Mouse (Mus musculus) gastrocnemius, postnatal 10 days (tissue): Measurements from ENCODE around the gene Ncapg2. TPM values are rescaled to one million over a fixed set of nuclear protein-coding genes. Genes with fewer than 3 reads are reported as not detected.
A peak's percentile ranks its signal among the peaks of the same experiment; 100 is the strongest.

Experiments used
- DNase-seq: peaks from one replicate; pipeline ENCODE4 v3.0.0; 2021; ENCODE audit warnings: mixed read lengths
- total RNA-seq, 2 experiments: library from RNA; stranded (reverse); gene quantifications; 2 replicates each; pipeline ENCODE4 v1.2.3; 2021

The Ncapg2 gene
- total RNA-seq, 2 experiments from 2014 or later = 10.0 to 14.9 TPM

DNA sequence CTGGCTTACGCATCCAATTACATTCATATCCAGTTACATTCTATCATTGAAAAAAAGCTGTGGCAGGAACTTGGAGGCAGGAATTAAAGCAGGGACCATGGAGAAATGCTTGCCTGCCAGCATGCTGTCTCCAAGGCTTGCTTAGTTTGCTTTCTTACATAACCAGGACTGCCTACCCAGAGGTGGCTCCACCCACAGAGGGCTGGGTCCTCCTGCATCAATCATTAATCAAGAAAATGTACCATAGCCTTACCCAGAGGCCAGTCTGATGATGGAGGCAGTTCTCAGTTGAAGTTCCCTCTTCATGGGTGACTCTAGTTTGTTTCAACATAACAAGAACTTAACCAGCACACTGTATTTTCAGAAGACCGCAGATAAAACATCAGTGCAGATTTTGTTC lies 44.3 kb downstream of the Ncapg2 start:
- no peak for DNase-seq

- no peak for DNase-seq
These were observed 55.3 kb downstream of the Ncapg2 start for GRCm38 (mm10) chr12:116460379-116461065.

DNA sequence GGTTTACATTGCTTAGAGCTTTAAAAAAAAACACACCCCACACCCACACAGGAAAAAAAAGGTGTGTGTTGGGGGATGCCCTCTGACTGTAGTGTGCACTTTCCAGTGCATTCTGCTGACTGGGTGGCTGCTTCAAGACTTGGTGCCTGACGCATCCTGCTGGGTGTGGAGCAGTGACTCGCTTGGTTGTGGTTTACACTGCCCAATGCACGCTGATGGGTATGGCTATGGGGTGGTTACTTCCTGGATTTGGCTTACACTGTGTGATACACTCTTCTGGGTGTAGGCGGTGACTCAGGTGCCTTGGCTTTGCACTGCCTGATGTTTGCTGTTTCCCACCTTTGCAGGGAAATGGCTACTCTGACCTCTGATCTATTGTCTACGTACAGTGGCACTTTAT lies 61.8 kb downstream of the Ncapg2 start:
- no peak for DNase-seq

DNA sequence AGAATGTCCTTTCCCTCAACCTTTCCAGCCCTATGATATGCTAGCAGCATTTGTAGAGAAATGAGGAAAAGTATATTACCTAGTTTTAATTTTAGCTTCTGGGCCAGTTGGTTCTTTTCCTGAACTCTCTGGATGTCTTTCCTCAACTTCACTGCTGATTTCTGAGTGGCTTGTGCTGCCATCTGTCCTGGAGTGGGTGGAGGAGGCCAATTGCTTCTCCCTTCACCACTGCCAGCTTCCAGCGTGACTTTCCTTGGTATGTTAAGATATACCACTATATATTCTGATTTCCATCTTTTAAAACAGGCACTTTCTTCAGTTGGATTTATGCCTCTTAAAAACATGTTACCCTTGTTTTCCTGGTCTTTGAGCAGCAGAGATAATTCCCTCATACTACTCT lies 63.1 kb downstream of the Ncapg2 start:
- no peak for DNase-seq

GRCm38 (mm10) chr12:116469096-116469495 lies 63.9 kb downstream of the Ncapg2 start:
- DNase-seq = no peak

- DNase-seq = no peak
These were observed 68.1 kb downstream of the Ncapg2 start for GRCm38 (mm10) chr12:116473264-116473663.

DNA sequence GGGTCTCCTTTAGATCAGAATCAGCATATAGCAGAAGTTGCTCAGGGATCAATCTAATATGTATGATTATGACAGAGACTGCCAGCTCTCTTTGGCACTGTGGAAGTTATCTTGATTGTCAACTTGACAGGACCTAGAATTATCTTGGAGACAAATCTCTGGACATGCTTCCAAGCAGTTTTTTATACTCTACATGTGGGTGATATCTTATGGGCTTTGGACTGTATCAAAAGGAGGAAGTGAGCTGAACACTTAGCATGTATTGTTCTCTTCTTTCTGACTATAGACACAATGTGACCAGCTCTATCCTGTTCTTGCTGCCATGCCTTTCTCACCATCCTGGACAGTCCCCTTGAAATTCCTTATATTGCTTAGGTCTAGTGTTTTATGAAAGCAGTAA lies 68.6 kb downstream of the Ncapg2 start:
- DNase-seq = no peak

DNA sequence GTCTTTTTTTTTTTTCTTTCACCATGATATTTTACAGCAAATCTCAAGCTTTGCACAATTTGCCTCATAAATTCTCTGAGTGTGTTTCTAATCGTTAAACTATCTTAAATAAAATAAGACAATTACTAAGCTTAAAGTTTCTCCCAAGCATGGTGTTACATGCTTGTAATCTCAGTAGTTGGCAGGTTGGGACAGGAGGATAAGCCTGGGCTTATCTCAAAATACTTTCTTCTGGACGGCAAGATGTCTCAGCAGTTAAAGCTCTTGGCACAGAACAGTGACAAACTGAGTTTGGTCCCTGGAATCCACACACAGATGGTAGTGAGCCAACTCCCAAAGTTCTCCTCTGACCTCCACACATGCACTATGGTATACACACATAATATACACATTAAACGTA lies 69.5 kb downstream of the Ncapg2 start:
- no peak for DNase-seq

DNA sequence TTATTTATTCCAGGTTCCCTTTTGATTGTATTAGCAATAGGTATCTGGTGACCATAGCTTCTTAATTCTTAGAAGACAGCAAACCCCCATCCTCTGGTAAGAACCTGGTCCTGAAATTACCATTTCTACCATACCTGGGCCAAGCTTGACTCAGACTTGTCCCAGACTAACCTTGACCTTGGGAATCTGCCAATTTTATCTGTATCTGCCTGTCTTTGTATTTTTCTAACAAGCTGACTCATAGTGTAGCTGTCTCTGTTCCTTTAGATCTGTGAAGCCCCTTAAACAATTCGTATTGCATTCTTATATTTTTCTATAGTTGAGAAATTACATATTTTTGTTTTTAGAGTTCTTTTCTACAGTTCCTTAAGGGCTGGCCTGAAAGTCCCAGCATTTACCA lies 73.6 kb downstream of the Ncapg2 start:
- DNase-seq = no peak

- no peak for DNase-seq
These were observed 76.7 kb downstream of the Ncapg2 start for GRCm38 (mm10) chr12:116481921-116482320.

GRCm38 (mm10) chr12:116483581-116483980 lies 78.4 kb downstream of the Ncapg2 start:
- no peak for DNase-seq

GRCm38 (mm10) chr12:116484991-116485390 lies 79.8 kb downstream of the Ncapg2 start:
- no peak for DNase-seq

- DNase-seq = peak; percentile 67
These were observed 80.6 kb downstream of the Ncapg2 start, which contains the start of gene Ptprn2 for GRCm38 (mm10) chr12:116485591-116486403. TSS of gene Ptprn2 (plus strand) at chr12:116485720.

- no peak for DNase-seq
These were observed 81.2 kb downstream of the Ncapg2 start for GRCm38 (mm10) chr12:116486404-116486730.

DNA sequence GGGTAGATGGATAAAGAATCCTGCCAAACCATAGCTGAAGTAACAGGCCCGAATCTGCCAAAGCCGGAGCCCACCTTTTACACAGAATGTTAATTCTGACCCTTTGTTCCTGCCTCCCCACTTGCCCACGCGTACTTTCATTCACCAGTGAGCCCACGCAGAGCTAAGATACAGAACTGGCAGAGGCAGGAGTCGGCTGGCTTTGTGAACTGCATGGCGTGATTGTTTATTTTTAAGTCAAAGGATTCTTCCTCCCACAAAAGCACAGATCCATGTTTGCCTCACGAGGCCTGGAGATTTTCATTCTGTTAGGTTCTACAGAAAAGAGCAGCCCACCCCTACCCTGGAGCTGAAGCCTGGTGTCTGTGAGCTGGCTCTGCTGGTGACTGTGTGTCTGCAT lies 83.6 kb downstream of the Ncapg2 start:
- no peak for DNase-seq

GRCm38 (mm10) chr12:116490575-116491356 lies 85.6 kb downstream of the Ncapg2 start:
- DNase-seq = no peak

DNA sequence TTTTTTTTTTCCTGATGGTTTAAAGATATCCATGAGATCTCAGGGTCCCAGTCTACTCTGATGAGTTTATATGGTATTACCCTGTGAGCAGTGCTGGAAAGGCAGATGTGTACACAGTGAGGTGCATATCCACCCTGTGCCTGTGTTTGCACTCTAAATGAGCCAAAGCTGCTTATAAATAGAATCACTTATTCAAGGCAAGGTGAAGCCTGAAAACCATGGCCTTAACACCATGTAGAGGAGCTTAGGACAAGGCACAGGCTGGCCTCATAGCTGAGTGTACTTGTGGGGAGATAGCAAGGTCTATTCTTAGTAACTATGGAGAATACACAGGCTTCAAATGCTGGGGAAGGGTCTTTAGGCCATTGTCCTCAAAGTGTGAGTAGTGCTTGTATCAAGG lies 93.5 kb downstream of the Ncapg2 start:
- DNase-seq = no peak

GRCm38 (mm10) chr12:116500652-116501051 lies 95.5 kb downstream of the Ncapg2 start:
- DNase-seq = no peak

DNA sequence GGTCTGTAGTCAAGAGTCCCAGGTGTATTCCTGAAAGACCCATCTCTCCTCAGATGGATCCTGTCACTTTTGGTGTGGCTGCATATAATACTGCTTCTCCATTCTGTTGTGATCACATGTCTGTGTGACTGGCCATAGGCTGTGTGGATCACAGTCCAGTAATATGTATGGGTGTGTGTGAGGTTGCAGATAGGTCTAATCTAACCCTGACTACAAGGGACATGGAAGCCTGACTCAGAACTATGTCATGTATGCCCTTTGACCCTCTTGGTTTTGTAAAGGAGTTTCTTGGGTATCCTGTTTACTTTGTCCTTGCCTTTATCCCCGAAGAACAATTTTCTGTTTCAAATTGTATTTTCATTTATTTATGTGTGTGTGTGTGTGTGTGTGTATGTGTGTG lies 107.3 kb downstream of the Ncapg2 start:
- DNase-seq = no peak
